Mouse (Mus musculus) lung, embryonic 15.5 days (tissue): ENCODE results near the gene Ggn. TPM values are rescaled to one million over a fixed set of nuclear protein-coding genes. Genes with fewer than 3 reads are reported as not detected.
"Not testable (repeated sequence)": the region's sequence is repeated elsewhere in the genome, so short reads cannot be mapped to it uniquely, and the experiment has no call there.

Experiments
- ATAC-seq: fragments of 200-750 bp; cut with Nextera tagmentation; 2 replicates; pipeline ENCODE4 v1.8.0; 2017; ENCODE audit warnings: moderate number of reproducible peaks, borderline replicate concordance; ENCODE audit not compliant: low FRiP score, low TSS enrichment; ENCODE audit errors: extremely low read depth
- H3K27ac ChIP-seq: fragments of 300-500 bp; sonication (generic); 2 replicates; pipeline ENCODE4 v1.5.1; 2015; ENCODE audit warnings: moderate library complexity, mild to moderate bottlenecking, inconsistent platforms
- H3K27me3 ChIP-seq: fragments of 300-500 bp; sonication (generic); 2 replicates; pipeline ENCODE4 v1.6.1; 2015; ENCODE audit warnings: inconsistent platforms
- H3K36me3 ChIP-seq: fragments of 300-500 bp; sonication (generic); 2 replicates; pipeline ENCODE4 v1.6.1; 2015; ENCODE audit warnings: inconsistent platforms
- H3K4me1 ChIP-seq: fragments of 300-500 bp; sonication (generic); 2 replicates; pipeline ENCODE4 v1.6.1; 2015; ENCODE audit warnings: inconsistent platforms
- H3K4me2 ChIP-seq: fragments of 300-500 bp; sonication (generic); 2 replicates; pipeline ENCODE4 v1.6.1; 2015; ENCODE audit warnings: inconsistent platforms, mild to moderate bottlenecking, moderate library complexity
- H3K4me3 ChIP-seq: fragments of 300-500 bp; sonication (generic); 2 replicates; pipeline ENCODE4 v1.5.1; 2015; ENCODE audit warnings: mild to moderate bottlenecking, inconsistent platforms
- H3K9ac ChIP-seq: fragments of 300-500 bp; sonication (generic); 2 replicates; pipeline ENCODE4 v1.6.1; 2015; ENCODE audit warnings: inconsistent platforms
- H3K9me3 ChIP-seq: fragments of 300-500 bp; sonication (generic); 2 replicates; pipeline ENCODE4 v1.6.1; 2016; ENCODE audit warnings: inconsistent platforms
- WGBS: fragments of 180-500 bp; shearing (Covaris S2); methylation state at CpG from one replicate; pipeline ENCODE4 v1.1.7; 2015; 5-methylcytosine and 5-hydroxymethylcytosine counted together
- polyA plus RNA-seq: library from polyadenylated mRNA; unstranded; fragments of >200 nt; fragmentation: Nextera tagmentation; extraction: Ambion mirVana; gene quantifications from 2 replicates; pipeline ENCODE4 v1.2.1, GENCODE M21; 2015

Ggn gene
- 0.34 and 0.74 TPM in 2 replicates for polyA plus RNA-seq

- Histone ChIP-seq H3K4me2 (peak within 1 kb of the TSS; percentile 91), H3K9ac (peak within 1 kb of the TSS; percentile 44), H3K27me3 (peaks cover 59% of the 10 kb centered on the region), H3K4me1 (peaks cover 42% of the 10 kb centered on the region), H3K27ac (peak within 1 kb of the TSS; percentile 85), H3K4me3 (peak within 1 kb of the TSS; percentile 61), H3K9me3 (no peaks in the 10 kb centered on the region), H3K36me3 (peaks cover 22% of the 10 kb centered on the region)
- WGBS = under 1% methylated on average over 30 of the region's 30 CpGs
- peak; percentile 58 for ATAC-seq
Observed at GRCm38 (mm10) chr7:29170066-29170754, at the start of gene Ggn, which contains the start of gene Spred3. TSS of gene Ggn (plus strand) at chr7:29170210. TSS of gene Spred3 (minus strand) at chr7:29170411.

DNA sequence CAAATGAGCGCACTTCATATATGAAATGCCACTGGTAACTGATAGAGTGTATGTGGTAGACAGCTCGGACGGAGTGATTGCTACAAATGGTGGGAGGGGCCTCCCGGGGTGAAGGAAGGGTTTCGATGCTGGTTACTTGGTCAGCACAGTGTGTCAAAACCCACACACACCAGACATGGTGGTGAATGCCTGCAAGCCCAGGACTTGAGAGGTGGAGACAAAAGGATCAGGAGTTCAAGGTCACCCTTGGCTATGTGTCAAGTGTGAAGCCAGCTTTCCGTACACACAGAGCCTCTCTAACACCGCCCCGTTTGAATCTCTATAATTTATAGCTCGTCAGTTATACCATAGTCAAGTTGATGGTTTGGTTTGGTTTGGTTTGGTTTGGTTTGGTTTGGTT, 47.2 kb upstream of the Ggn start:
- 82% methylated on average over 9 of the region's 9 CpGs for WGBS
- no peaks in the 10 kb centered on the region for H3K36me3 ChIP-seq
- ATAC-seq = no peak
- H3K4me3 ChIP-seq = no peak overlapping the region
- no peaks in the 10 kb centered on the region for H3K9me3 ChIP-seq
- no peak overlapping the region for H3K9ac ChIP-seq
- H3K27me3 ChIP-seq = no peaks in the 10 kb centered on the region; the same call in 1 of the 2 replicates
- H3K4me1 ChIP-seq = peaks cover 16% of the 10 kb centered on the region
- H3K4me2 ChIP-seq = no peak overlapping the region
- no peak overlapping the region for H3K27ac ChIP-seq

DNA sequence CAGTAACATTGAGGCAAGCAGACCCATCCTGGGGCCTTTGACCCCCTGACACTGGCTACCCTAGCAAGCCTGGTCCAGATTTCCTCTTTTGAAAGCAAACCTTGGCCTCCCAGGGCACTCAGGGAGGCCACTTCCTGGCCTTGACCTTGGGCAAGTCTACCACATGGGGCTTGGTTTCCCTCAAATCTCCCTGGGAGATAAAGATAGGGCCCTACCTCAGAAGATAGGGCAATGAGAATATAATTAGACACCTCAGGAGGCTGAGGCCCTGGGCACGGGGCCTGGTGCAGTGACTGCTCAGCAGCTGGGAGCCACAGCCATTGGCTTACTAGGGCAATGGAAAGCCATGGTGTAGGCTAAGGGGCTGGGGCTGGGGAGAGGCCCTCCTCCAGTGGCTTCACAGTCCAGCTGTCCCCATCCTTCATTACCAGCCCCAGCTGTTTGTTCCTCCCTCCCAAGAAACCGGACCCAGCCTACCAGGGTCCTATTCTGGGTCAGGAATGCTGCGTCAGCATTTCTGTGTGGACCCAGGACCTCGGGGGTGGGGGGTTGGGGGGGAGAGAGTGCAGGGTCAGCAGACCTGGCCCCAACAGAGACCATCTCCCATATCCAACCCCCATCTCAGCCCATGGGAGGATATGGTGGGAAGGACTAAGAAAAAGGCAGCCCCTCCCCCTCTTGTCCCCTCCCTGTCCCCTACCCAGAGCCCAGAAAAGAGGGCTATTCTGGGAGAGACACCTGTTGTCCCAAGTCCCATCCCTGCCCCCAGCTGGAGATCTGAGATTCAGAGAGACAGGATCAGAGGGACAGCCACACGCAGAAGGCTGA, 46.3 kb upstream of the Ggn start:
- Histone ChIP-seq H3K36me3 (no peaks in the 10 kb centered on the region), H3K4me3 (no peak overlapping the region), H3K4me1 (peaks cover 16% of the 10 kb centered on the region), H3K27ac (no peak overlapping the region), H3K9me3 (no peaks in the 10 kb centered on the region), H3K9ac (no peak overlapping the region), H3K4me2 (no peak overlapping the region), H3K27me3 (no peaks in the 10 kb centered on the region; the same call in 1 of the 2 replicates)
- 45% methylated on average over 5 of the region's 5 CpGs for WGBS
- ATAC-seq = no peak

DNA sequence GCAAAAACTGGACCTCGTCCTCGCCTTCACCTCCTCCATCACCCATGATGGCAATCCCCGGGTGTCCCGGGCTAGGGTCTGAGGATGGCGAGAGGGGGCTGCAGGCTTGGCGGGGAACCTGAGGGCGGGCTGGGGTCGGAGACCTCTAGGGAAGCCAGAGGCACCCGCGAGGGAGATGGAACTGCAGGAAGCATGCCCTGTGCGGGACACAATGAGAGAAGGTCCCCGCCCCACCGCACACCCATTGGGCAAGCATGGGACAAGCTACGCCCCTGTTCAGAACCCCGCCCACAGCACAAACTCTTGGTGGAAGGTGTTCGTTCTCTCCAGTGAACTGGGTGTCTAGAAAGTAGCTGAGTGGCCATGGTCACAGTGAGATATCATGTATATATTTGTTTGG, 45.0 kb upstream of the Ggn start, which contains the start of gene Ryr1:
Ryr1 (minus strand) TSS at position 210 of the 400 bp plus-strand sequence.
- Histone ChIP-seq H3K9ac (peak within 1 kb of the TSS; percentile 40), H3K27ac (no peak within 1 kb of the TSS), H3K4me3 (peak within 1 kb of the TSS; percentile 40), H3K4me2 (peak within 1 kb of the TSS; percentile 89), H3K27me3 (no peaks in the 10 kb centered on the region), H3K9me3 (no peaks in the 10 kb centered on the region), H3K4me1 (peaks cover 16% of the 10 kb centered on the region), H3K36me3 (no peaks in the 10 kb centered on the region)
- ATAC-seq = peak; percentile 90
- WGBS = 0% methylated on average over 16 of the region's 16 CpGs

DNA sequence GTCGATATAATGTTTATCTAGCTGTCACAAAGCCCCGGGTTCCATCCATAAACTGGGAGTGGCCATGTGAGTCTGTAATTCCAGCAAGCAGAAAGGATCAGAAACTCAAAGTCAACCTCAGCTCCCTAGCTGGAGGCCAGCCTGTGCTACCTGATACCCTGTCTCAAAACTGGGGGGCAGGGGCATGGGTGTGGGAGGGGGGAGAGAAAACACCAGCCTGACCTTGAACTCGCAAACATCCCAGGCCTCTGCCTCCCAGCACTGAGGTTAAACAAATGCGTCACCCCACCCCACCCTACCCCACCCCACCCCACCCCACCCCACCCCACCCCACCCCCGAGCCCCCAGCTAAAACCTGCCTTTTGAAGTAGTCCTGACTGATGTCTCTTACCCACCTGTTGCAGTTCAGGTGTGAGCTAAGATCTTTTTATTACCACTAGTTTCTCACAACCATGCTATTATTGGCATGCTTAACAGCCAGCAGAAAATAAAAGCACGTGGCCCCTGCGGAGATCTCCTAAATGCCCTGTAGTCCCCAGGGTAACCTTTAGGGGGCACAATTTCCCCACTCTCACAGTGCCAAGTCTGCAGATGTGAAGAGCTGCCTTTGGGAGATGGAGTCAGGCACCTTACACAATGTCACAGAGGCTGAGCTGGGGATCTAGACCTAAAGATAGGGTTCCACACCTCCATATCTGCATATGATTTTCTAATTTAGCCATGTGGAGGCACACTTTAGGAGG, 43.7 kb upstream of the Ggn start:
- Histone ChIP-seq H3K9me3 (no peaks in the 10 kb centered on the region), H3K9ac (no peak overlapping the region), H3K4me3 (no peak overlapping the region), H3K4me1 (peaks cover 16% of the 10 kb centered on the region), H3K36me3 (no peaks in the 10 kb centered on the region), H3K27ac (no peak overlapping the region), H3K4me2 (no peak overlapping the region), H3K27me3 (no peaks in the 10 kb centered on the region)
- ATAC-seq = no peak
- WGBS = 10% methylated on average over 7 of the region's 7 CpGs

GRCm38 (mm10) chr7:29128725-29129124, 41.3 kb upstream of the Ggn start:
- H3K27me3 ChIP-seq = no peaks in the 10 kb centered on the region
- H3K4me3 ChIP-seq = no peak overlapping the region
- 64% methylated on average over 2 of the region's 2 CpGs for WGBS
- no peak overlapping the region for H3K9ac ChIP-seq
- H3K9me3 ChIP-seq = no peaks in the 10 kb centered on the region
- no peaks in the 10 kb centered on the region for H3K36me3 ChIP-seq
- no peak overlapping the region for H3K27ac ChIP-seq
- no peak for ATAC-seq
- no peak overlapping the region for H3K4me2 ChIP-seq
- peaks cover 16% of the 10 kb centered on the region for H3K4me1 ChIP-seq

DNA sequence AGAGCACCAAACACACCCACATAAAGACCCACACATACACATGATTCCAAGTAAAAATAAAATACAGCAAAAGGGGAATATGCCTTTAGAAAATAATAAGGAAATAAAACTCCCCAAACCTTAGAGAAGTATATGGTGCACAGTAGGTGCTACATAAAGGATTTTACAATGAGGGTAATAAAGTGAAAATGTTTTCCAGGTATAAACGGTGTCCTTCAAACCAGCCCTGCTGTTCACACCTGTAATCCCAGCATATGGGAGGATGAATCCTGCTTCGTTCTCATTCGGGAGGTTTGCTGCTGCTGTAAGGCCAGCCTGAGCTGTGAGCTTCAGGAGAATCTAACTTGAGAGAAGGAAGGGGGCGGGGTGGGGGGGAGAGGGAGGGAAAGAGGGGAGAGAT, 35.8 kb upstream of the Ggn start:
- Histone ChIP-seq H3K4me1 (peaks cover 6% of the 10 kb centered on the region; the same call in 1 of the 2 replicates), H3K9me3 (no peaks in the 10 kb centered on the region), H3K9ac (no peak overlapping the region), H3K36me3 (no peaks in the 10 kb centered on the region), H3K4me2 (peak overlapping the region; percentile 52), H3K4me3 (peak overlapping the region; percentile 23; the same call in 1 of the 2 replicates), H3K27me3 (peaks cover 8% of the 10 kb centered on the region; the same call in 1 of the 2 replicates), H3K27ac (no peak overlapping the region)
- WGBS = 4% methylated on average over 4 of the region's 4 CpGs
- ATAC-seq = no peak

- Histone ChIP-seq H3K4me3 (peak within 1 kb of the TSS; percentile 23), H3K4me1 (peaks cover 6% of the 10 kb centered on the region; the same call in 1 of the 2 replicates), H3K27me3 (peaks cover 8% of the 10 kb centered on the region; the same call in 1 of the 2 replicates), H3K27ac (no peak within 1 kb of the TSS), H3K9me3 (no peaks in the 10 kb centered on the region), H3K4me2 (peak within 1 kb of the TSS; percentile 52), H3K36me3 (no peaks in the 10 kb centered on the region), H3K9ac (no peak within 1 kb of the TSS)
- 0% methylated on average over 16 of the region's 20 CpGs for WGBS
- ATAC-seq = 0 out of 2 replicates have a peak, but pooled peaks have one; percentile 23
Observed at GRCm38 (mm10) chr7:29134693-29135386, 35.2 kb upstream of the Ggn start, which contains the start of gene Rasgrp4. TSS of gene Rasgrp4 (plus strand) at chr7:29134851.

DNA sequence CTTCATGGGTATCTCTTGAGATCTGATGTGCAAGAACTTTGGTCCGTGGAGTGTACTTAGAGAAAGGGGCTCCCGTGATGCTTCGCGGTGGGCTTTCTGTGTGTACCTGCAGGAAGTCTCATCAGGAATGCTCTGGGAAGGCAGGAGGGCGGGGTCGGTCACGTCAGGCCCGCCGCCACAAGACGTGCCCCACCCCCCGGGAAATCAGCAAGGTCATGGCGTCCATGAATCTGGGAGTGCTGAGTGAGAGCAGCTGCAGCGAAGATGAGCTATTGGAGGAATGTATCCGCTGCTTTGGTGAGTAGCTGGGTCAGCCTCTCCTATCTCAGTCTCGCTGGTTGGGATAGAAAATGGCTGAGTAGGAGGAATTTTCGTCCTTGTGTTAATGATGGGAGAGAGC, 32.6 kb upstream of the Ggn start:
- no peaks in the 10 kb centered on the region for H3K36me3 ChIP-seq
- no peak overlapping the region for H3K4me3 ChIP-seq
- WGBS = 29% methylated on average over 16 of the region's 16 CpGs
- no peak overlapping the region for H3K27ac ChIP-seq
- H3K4me2 ChIP-seq = no peak overlapping the region
- ATAC-seq = no peak
- H3K4me1 ChIP-seq = peaks cover 6% of the 10 kb centered on the region; the same call in 1 of the 2 replicates
- no peak overlapping the region for H3K9ac ChIP-seq
- H3K9me3 ChIP-seq = no peaks in the 10 kb centered on the region
- H3K27me3 ChIP-seq = peaks cover 8% of the 10 kb centered on the region; the same call in 1 of the 2 replicates

DNA sequence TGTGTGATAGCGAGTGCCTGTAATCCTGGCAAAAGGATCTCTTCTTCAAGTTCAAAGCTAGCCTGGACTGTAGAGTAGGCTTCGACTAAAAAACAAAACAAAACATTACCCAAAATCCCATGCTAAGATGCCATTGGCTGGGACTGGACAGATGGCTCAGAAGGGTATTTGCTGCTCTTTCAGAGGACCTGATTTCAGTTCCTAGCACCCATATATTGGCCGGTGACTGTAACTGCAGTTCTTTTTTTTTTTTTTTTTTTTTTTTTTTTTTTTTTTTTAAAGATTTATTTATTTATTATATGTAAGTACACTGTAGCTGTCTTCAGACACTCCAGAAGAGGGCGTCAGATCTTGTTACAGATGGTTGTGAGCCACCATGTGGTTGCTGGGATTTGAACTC, 30.8 kb upstream of the Ggn start:
- WGBS = 86% methylated on average over 3 of the region's 4 CpGs
- not testable (repeated sequence) for H3K9me3 ChIP-seq, H3K4me1 ChIP-seq, H3K9ac ChIP-seq, H3K4me2 ChIP-seq, H3K36me3 ChIP-seq, ATAC-seq, H3K4me3 ChIP-seq, H3K27me3 ChIP-seq, H3K27ac ChIP-seq

DNA sequence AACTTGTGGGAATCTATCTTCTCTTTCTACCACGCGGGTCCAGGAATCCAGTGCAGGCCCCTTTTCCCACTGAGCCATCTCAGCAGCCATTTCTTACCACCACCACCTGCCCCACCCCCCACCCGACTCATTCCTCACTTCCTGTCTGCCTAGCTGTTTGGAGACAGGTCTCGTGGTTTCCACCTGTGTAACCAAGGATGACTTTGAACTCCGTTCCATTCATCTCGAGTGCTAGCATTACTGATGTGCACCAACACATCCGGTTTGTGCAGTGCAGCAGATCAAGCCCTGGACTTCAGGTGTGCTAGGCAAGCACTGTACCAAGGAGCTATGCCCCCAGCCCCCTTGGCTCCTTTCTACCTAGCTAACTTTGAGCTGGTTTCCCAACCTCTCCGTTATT, 28.6 kb upstream of the Ggn start:
- H3K27me3 ChIP-seq = no peaks in the 10 kb centered on the region
- no peaks in the 10 kb centered on the region for H3K36me3 ChIP-seq
- H3K4me3 ChIP-seq = no peak overlapping the region
- H3K27ac ChIP-seq = no peak overlapping the region
- ATAC-seq = no peak
- no peak overlapping the region for H3K4me2 ChIP-seq
- no peak overlapping the region for H3K9ac ChIP-seq
- WGBS = 58% methylated on average over 8 of the region's 8 CpGs
- no peaks in the 10 kb centered on the region for H3K9me3 ChIP-seq
- no peaks in the 10 kb centered on the region for H3K4me1 ChIP-seq
